Mouse (Mus musculus): Measurements from ENCODE around the gene Hs6st3. TPM values are rescaled to one million over a fixed set of nuclear protein-coding genes. Genes with fewer than 3 reads are reported as not detected.
A peak's percentile ranks its signal among the peaks of the same experiment; 100 is the strongest.

The Hs6st3 gene
- total and polyA plus RNA-seq, 2 experiments from 2014 or later: 1.8 to 36.6 TPM

DNA sequence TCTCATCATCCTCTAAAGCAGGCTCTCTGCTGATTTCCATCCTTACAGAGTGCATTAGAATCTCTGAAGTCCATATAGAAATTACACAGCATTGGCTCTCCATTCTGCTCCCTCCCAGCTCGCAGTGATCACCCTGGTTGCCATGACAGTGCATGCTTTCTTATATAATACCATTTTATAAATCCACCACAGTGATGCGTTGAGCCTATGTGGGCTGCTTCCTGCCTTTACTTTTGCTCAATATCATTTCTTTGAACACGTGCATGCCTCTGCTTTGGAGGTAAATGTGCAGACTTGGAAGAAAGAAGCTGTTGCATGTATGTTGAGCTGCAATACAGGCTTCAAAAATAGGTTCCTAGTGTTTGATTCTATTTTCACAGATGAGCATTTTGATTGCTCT, 494.9 kb downstream of the Hs6st3 start:
- no peak overlapping the region for H3K9ac ChIP-seq (replicated peaks; ENCODE audit: low read length, poor library complexity, severe bottlenecking)
- no peaks in the 10 kb centered on the region for H3K27me3 ChIP-seq (ENCODE audit: insufficient read depth, low read length)
- ATAC-seq (ENCODE audit: low FRiP score): no peak
- no peak for TF ChIP-seq CTCF (IDR thresholded peaks at IDR 0.05)
- no peak overlapping the region for H3K27ac ChIP-seq (ENCODE audit: low read depth, low read length)
- no peak overlapping the region for H3K4me2 ChIP-seq (ENCODE audit: low read depth, low read length, poor library complexity, severe bottlenecking)
- 47% methylated on average over 3 of the region's 3 CpGs for WGBS
- H3K9me3 ChIP-seq (ENCODE audit: low read length): no peaks in the 10 kb centered on the region
- no peaks in the 10 kb centered on the region for H3K36me3 ChIP-seq (ENCODE audit: insufficient read depth, low read length)
- no peak overlapping the region for H3K4me3 ChIP-seq (ENCODE audit: low read depth, low read length)
- no peak for DNase-seq (ENCODE audit: low spot score)
- H3K4me1 ChIP-seq (ENCODE audit: insufficient read depth, low read length): no peaks in the 10 kb centered on the region

DNA sequence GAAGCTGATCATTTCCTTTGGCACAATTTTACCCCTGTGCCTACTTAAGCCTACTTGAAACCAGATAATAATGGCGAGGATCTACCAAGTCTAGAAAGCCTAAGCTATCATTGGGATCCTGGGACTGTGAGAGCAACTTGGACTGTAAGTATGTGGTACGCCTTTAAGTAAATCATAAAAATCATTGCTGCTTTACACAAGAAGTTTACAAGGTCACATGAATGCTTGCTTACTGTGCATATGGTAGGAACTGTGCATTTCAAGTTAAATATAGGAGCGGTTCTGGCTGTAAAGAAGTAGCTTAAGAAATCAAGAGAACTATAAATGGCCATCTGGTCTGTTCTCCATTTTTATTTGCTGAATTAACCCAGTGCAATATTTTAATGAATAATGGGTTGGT, 495.5 kb downstream of the Hs6st3 start:
- H3K36me3 ChIP-seq (ENCODE audit: insufficient read depth, low read length): no peaks in the 10 kb centered on the region
- DNase-seq (ENCODE audit: low spot score): no peak
- no peaks in the 10 kb centered on the region for H3K27me3 ChIP-seq (ENCODE audit: insufficient read depth, low read length)
- no peaks in the 10 kb centered on the region for H3K4me1 ChIP-seq (ENCODE audit: insufficient read depth, low read length)
- 84% methylated on average over 3 of the region's 3 CpGs for WGBS
- H3K9me3 ChIP-seq (ENCODE audit: low read length): no peaks in the 10 kb centered on the region
- H3K4me3 ChIP-seq (ENCODE audit: low read depth, low read length): no peak overlapping the region
- TF ChIP-seq CTCF (IDR thresholded peaks at IDR 0.05): no peak
- no peak for ATAC-seq (ENCODE audit: low FRiP score)
- no peak overlapping the region for H3K9ac ChIP-seq (replicated peaks; ENCODE audit: low read length, poor library complexity, severe bottlenecking)
- no peak overlapping the region for H3K27ac ChIP-seq (ENCODE audit: low read depth, low read length)
- no peak overlapping the region for H3K4me2 ChIP-seq (ENCODE audit: low read depth, low read length, poor library complexity, severe bottlenecking)

DNA sequence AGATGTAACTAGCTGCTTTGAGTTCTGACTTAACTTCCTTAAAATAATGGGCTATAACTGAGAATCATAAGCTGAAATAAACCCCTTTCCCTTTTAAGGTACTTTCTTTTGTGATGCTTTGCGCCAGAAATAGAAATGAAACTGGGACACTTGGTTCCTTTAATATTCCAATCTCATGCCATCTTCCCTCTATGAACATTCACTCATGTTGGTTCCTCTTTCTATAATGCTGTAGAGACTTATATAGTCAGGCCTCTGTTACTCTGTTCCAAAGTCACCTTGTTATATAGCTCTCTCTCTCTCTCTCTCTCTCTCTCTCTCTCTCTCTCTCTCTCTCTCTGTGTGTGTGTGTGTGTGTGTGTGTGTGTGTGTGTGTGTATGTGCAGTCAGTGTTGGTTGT, 504.7 kb downstream of the Hs6st3 start:
- Histone ChIP-seq H3K9ac (replicated peaks; ENCODE audit: low read length, poor library complexity, severe bottlenecking) (no peak overlapping the region), H3K4me1 (ENCODE audit: insufficient read depth, low read length) (no peaks in the 10 kb centered on the region), H3K27ac (ENCODE audit: low read depth, low read length) (no peak overlapping the region), H3K27me3 (ENCODE audit: insufficient read depth, low read length) (no peaks in the 10 kb centered on the region), H3K4me2 (ENCODE audit: low read depth, low read length, poor library complexity, severe bottlenecking) (no peak overlapping the region), H3K9me3 (ENCODE audit: low read length) (no peaks in the 10 kb centered on the region), H3K4me3 (ENCODE audit: low read depth, low read length) (no peak overlapping the region), H3K36me3 (ENCODE audit: insufficient read depth, low read length) (no peaks in the 10 kb centered on the region)
- TF ChIP-seq CTCF (IDR thresholded peaks at IDR 0.05): no peak
- DNase-seq (ENCODE audit: low spot score) (no peak), ATAC-seq (ENCODE audit: low FRiP score) (no peak)
- 96% methylated on average over 1 of the region's 1 CpGs for WGBS

DNA sequence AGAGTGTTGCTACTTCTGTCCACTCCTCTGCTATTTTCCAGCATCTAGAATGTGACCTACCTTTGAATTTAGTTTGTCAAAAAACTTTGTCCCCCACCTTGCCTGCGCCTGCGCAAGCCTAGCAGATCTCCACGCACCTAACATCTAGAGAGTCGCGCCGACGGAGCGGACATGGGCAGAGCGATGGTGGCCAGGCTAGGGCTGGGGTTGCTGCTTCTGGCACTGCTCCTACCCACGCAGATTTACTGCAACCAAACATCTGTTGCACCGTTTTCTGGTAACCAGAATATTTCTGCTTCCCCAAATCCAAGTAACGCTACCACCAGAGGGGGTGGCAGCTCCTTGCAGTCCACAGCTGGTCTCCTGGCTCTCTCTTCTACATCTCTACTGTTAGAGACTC, 505.7 kb downstream of the Hs6st3 start:
- ATAC-seq (ENCODE audit: low FRiP score) (no peak), DNase-seq (ENCODE audit: low spot score) (no peak)
- no peak overlapping the region for H3K27ac ChIP-seq (ENCODE audit: low read depth, low read length)
- no peak for TF ChIP-seq CTCF (IDR thresholded peaks at IDR 0.05)
- no peak overlapping the region for H3K9ac ChIP-seq (replicated peaks; ENCODE audit: low read length, poor library complexity, severe bottlenecking)
- H3K4me1 ChIP-seq (ENCODE audit: insufficient read depth, low read length): no peaks in the 10 kb centered on the region
- no peaks in the 10 kb centered on the region for H3K27me3 ChIP-seq (ENCODE audit: insufficient read depth, low read length)
- no peaks in the 10 kb centered on the region for H3K9me3 ChIP-seq (ENCODE audit: low read length)
- H3K4me3 ChIP-seq (ENCODE audit: low read depth, low read length): no peak overlapping the region
- H3K4me2 ChIP-seq (ENCODE audit: low read depth, low read length, poor library complexity, severe bottlenecking): no peak overlapping the region
- no peaks in the 10 kb centered on the region for H3K36me3 ChIP-seq (ENCODE audit: insufficient read depth, low read length)
- WGBS: 94% methylated on average over 12 of the region's 12 CpGs

DNA sequence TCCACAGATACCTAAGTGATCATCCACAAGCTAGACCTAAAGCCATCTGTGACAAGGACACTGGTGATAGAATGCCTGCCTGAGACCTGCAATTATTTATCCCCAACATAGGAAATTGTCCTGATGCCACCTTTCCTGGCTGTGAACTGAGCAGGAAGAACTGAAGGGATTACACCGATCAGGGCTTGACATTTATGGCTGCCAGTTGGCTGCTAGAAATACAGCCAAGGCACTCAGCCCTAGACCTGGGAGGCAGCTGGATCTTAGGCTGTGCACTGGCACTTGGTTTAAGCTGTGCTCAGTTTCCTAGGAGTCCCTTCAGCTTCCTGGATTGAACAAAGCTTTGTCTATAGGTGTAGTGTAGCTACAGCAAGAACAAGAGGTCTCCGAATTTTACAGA, 518.8 kb downstream of the Hs6st3 start:
- Histone ChIP-seq H3K9ac (replicated peaks; ENCODE audit: low read length, poor library complexity, severe bottlenecking) (no peak overlapping the region), H3K27ac (ENCODE audit: low read depth, low read length) (no peak overlapping the region), H3K4me2 (ENCODE audit: low read depth, low read length, poor library complexity, severe bottlenecking) (no peak overlapping the region), H3K4me3 (ENCODE audit: low read depth, low read length) (no peak overlapping the region), H3K4me1 (ENCODE audit: insufficient read depth, low read length) (no peaks in the 10 kb centered on the region), H3K9me3 (ENCODE audit: low read length) (no peaks in the 10 kb centered on the region), H3K36me3 (ENCODE audit: insufficient read depth, low read length) (no peaks in the 10 kb centered on the region), H3K27me3 (ENCODE audit: insufficient read depth, low read length) (no peaks in the 10 kb centered on the region)
- no peak for TF ChIP-seq CTCF (IDR thresholded peaks at IDR 0.05)
- 93% methylated on average over 2 of the region's 2 CpGs for WGBS
- no peak for DNase-seq (ENCODE audit: low spot score)
- no peak for ATAC-seq (ENCODE audit: low FRiP score)

DNA sequence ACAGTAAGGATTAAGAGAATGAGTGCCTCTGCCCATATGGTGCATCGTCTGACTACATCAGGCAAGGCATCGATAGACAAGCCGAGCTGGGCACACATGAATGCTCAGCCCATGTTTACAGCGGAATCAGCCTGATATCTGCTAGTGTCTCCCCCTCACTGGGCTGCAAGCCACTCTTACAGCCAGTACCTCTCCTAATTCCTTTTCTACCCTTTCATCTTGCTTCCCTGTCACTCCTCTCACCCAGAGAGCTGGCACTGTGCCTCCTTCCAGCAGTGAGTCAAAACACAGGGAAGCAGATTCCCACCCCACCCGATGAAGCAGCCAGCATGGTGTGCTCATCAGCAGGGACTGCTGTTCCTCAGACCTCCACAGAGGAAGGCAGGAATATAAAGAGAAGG, 527.6 kb downstream of the Hs6st3 start:
- Histone ChIP-seq H3K36me3 (ENCODE audit: insufficient read depth, low read length) (no peaks in the 10 kb centered on the region), H3K4me1 (ENCODE audit: insufficient read depth, low read length) (no peaks in the 10 kb centered on the region), H3K4me2 (ENCODE audit: low read depth, low read length, poor library complexity, severe bottlenecking) (no peak overlapping the region), H3K27me3 (ENCODE audit: insufficient read depth, low read length) (no peaks in the 10 kb centered on the region), H3K9ac (replicated peaks; ENCODE audit: low read length, poor library complexity, severe bottlenecking) (no peak overlapping the region), H3K9me3 (ENCODE audit: low read length) (no peaks in the 10 kb centered on the region), H3K27ac (ENCODE audit: low read depth, low read length) (0 out of 2 replicates have a peak overlapping the region, but pooled peaks have one; percentile 9), H3K4me3 (ENCODE audit: low read depth, low read length) (no peak overlapping the region)
- DNase-seq (ENCODE audit: low spot score) (peak; percentile 60), ATAC-seq (ENCODE audit: low FRiP score) (0 out of 2 replicates have a peak, but pooled peaks have one; percentile 10)
- WGBS: 44% methylated on average over 5 of the region's 5 CpGs
- TF ChIP-seq CTCF (IDR thresholded peaks at IDR 0.05): no peak
